Mouse (Mus musculus): ENCODE measurements around the gene Pex13.
A peak's percentile ranks its signal among the peaks of the same experiment; 100 is the strongest.
"Not testable (repeated sequence)": the region's sequence is repeated elsewhere in the genome, so short reads cannot be mapped to it uniquely, and the experiment has no call there.

Pex13 gene

DNA sequence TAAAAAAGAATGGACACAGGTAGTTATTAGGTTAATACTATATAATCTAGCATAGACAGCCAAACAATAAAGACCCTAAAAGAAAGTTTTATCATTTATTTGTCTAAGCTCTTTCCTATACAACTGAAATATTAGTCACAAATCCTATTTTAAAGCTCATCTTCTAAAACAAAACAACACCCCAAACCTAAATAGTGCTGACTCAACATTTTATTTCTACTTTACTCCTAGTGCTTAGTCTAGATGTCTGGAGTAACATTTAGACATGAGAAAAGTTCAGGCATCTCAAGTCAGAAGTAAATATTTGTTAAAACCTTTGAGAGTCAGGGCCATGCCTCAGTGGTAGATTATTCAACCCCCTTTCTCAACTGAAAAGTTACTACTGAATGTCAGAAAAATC, 18.3 kb downstream of the Pex13 start:
- DNase-seq (ENCODE audit: low spot score), result no peak

DNA sequence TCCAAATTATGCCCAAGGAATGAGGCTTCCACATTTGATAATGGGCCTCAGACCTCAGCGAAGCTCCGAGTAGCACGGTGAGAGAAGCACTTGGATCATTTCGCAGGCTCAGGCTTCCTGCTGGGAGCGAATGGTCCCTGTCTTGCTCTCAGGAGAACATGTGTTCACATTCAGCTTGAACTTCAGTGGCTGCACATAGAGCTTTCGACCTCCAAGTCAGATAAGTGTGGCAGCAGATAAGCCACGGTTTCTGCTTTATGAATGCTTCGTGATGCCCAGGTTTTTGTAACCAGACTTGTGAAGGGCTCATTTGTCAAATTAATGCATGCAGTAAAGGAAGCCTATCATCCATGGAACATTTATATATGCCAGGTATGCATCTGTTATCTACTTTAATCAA, 31.2 kb downstream of the Pex13 start:
- no peak for DNase-seq (ENCODE audit: low spot score)

DNA sequence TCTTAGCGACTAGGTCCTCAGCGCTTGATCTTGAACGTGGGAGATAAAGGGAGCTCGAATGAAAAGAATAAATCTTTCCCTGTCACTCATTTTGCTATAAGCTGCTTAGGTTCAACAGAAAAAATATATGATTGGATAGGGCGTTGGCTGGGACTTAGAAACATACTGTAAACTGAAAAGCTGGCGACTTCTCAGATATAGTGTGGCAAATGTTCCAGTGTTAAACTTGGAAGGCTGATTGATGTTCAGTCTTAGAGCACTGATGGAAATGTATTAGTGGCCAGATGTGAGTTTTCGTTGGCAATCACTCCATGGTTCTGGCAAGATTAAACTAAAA, 31.9 kb downstream of the Pex13 start:
- DNase-seq (ENCODE audit: low spot score), result no peak

DNA sequence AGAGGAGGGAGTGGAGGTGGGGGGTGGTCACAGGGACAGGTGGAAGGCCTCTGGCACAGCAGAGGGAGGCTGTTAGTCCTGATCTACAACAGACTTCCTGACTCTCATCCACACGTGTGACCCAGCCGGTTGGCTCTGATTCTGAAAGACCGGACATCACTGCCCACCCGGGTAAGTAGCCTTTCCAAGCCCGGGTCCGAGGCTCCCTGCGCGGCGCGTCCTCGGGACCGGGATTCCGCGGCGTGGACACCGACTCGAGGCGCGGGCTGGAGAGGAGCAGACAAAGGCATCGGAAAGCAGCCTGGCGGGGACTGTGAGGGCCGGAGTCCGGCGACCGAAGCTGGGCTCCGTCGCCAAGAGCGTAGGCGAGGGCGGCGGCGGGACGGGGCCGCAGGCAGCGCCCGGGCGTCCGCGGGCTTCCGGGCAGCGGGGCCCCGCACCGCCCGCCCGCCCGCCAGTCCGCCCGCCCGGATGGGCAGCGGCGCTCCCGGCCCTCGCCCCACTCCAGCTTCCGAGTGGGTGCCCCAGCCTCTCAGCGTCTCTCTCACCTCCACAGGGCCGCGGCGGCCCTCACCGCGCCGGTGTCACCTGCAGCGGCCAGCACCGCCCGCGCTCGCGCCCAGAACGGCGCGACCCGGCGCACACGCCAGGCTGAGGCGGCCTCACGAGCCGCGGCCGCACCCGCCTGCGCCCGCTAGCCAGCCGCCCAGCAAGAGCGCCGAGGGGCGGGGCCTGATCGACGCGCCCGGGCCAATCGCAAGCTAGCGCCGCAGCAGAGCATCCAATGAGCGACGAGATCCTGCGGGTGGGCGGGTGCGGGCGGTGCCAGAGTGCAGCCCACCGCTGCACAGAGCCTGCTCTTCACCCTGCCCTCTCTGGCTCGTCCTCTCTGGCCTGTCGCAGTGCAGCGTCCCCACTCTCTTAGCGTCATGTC, 32.5 kb downstream of the Pex13 start, which contains the start of gene 0610010F05Rik:
TSS of gene 0610010F05Rik (minus strand) at position 695 of the 934 bp plus-strand sequence.
- DNase-seq (ENCODE audit: low spot score), result peak; percentile 90

DNA sequence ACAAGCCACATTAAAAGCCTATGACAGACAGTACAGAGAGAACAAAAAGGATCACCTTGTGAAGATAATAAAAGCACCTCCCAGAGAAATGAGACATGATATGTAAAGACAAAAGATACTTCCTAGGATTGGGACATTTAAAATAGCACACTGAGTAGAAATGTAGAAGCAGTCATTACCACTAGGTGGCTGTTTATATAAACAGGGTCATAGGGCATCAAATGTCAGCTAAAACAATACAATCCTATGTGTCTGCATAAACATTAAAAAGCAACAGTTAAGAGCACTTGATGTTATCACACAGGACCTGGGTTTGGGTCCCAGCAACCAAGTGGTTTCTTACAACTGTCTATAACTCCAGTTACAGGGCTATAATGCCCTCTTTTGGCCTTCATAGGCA, 35.1 kb downstream of the Pex13 start:
- DNase-seq (ENCODE audit: low spot score), result no peak

DNA sequence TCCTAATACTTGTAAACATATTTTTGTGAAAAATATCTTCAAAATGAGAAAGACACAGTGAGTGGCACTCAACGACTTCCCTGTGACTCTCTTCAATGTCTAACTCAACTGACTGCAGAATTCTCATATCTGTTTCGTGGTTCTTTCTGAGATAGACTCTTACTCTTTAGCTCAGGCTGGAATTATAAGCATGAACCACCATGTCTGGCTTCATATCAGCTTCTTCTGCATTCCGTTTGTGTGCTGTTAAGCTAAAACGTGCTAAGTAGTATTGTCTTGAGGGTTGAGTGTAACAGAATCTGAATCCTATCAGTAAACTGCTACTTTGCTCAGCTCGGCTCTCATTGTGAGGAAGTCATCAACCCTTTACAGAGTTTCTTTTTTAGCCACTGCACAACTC, 46.8 kb downstream of the Pex13 start:
- no peak for DNase-seq (ENCODE audit: low spot score)

DNA sequence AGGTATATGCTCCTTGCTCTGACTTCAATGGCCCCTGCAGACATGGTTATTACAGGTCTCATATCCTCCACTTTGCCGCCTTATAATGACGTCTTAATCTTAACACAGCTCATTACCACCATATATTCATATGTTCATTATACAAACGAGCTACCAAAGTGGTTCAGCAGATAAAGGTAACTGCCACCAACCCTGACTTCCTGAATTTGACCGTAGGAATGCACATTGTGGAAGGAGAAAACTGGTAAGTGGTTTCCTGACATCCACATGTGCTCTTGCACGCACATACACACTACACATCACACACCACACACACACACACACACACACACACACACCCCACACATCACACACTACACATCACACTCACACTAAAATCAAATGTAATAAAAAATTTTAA, 51.2 kb downstream of the Pex13 start:
- no peak for DNase-seq (ENCODE audit: low spot score)

DNA sequence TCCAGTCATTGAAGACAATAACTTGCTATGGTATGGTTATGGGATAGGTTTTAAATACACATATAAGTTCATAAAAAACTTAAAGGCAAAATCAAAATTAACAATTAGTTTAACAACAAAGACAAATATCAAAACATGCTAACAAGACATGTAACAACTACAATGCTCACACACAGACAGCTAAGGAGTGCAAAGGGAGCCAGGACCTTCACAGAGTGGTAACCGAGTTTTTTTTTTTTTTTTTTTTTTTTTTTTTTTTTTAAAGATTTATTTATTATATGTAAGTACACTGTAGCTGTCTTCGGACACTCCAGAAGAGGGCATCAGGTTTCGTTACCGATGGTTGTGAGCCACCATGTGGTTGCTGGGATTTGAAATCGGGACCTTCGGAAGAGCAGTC, 58.5 kb downstream of the Pex13 start:
- DNase-seq (ENCODE audit: low spot score), result not testable (repeated sequence)

Data from adipocyte (in vitro differentiated cells).